Mouse (Mus musculus): ENCODE data around the gene Icam5.
"Not testable (repeated sequence)": the region's sequence is repeated elsewhere in the genome, so short reads cannot be mapped to it uniquely, and the experiment has no call there.

Icam5 gene

GRCm38 (mm10) chr9:21031896-21032351, at the start of gene Icam5:
TSS of gene Icam5 (plus strand) at chr9:21032073.
- DNase-seq (ENCODE audit: low spot score in 2 of 2), result peak; percentile 65 to 66

GRCm38 (mm10) chr9:20982171-20982570, 49.7 kb upstream of the Icam5 start:
- no peak for DNase-seq (ENCODE audit: low spot score in 2 of 2)

- no peak for DNase-seq (ENCODE audit: low spot score in 2 of 2)
Observed at GRCm38 (mm10) chr9:20983169-20983568, 48.7 kb upstream of the Icam5 start.

DNA sequence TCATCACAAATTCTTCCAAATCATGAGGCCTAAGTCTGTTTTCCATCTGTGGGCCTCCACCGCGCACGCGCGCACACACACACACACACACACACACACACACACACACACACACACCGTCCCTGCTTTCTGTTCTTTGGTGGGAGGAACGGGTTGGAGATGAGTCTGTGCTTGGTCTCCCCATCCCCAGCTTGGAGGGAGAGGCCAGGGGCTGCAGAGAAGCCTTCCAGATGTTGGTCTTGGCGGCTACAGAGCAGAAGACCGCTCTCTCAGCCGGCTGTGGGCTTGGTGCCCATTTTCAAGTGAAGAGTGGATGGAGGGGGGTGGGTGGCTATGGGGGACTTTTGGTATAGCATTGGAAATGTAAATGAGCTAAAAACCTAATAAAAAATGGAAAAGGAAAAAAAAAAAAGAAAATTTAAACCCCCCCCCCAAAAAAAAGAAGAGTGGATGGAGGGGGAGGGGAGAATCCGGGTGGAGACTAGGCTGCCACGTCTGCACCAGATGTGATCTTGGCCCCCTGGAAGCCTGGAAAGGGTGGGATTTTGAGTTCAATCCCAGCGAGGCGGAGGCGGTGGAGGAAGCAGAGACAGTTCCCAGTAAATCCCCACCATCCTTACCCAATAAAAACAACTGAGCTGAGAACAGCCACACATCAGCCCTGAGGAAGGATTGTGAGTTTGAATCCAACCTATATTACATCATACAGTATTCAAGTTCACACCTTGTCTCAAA, 44.8 kb upstream of the Icam5 start:
- DNase-seq (ENCODE audit: low spot score in 2 of 2), result no peak

- DNase-seq (ENCODE audit: low spot score in 2 of 2), result no peak
Observed at GRCm38 (mm10) chr9:20987953-20988352, 43.9 kb upstream of the Icam5 start.

DNA sequence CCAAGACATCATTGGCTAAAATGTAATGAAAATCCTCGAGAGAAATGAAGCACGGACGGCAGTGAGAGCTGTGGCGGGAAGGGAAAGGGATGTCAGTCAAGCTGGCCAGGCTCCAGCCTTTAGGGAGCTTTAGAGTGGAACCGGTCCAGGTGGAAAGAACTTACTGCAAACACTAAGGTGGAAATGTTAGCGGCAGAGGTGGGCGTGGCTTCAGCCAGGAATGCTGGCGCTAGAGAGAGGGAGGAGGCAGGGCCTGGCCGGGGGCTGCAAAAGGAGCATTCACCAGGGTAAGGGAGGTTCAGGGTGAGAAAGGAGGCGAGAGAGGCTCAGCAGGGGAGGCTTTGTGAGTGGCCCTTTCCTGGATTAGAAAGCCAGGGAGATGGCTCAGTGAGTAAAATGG, 41.0 kb upstream of the Icam5 start:
- no peak for DNase-seq (ENCODE audit: low spot score in 2 of 2)

GRCm38 (mm10) chr9:20991587-20991986, 40.3 kb upstream of the Icam5 start:
- no peak for DNase-seq (ENCODE audit: low spot score in 2 of 2)

- no peak for DNase-seq (ENCODE audit: low spot score in 2 of 2)
Observed at GRCm38 (mm10) chr9:20993165-20993898, 38.5 kb upstream of the Icam5 start.

DNA sequence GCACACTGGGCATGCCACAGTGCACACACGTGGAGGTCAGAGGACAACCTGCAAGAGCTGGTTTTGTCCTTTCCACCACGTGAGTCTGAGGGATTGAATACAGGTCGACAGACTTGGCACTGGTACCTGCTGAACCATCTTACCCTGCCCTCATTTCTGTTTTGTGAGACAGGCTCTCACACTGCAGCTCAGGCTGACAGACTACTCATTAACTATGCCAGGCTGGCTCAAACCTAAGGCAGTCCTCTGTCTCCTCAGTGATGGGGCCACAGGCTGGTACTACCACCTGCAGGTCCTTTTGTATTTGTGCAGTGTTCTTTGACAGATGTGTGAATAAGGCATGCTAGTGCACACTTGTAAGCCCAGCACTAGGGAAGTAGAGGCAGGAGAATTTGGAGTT, 36.8 kb upstream of the Icam5 start:
- DNase-seq (ENCODE audit: low spot score in 2 of 2), result no peak

GRCm38 (mm10) chr9:20997065-20997464, 34.8 kb upstream of the Icam5 start:
- no peak for DNase-seq (ENCODE audit: low spot score in 2 of 2)

DNA sequence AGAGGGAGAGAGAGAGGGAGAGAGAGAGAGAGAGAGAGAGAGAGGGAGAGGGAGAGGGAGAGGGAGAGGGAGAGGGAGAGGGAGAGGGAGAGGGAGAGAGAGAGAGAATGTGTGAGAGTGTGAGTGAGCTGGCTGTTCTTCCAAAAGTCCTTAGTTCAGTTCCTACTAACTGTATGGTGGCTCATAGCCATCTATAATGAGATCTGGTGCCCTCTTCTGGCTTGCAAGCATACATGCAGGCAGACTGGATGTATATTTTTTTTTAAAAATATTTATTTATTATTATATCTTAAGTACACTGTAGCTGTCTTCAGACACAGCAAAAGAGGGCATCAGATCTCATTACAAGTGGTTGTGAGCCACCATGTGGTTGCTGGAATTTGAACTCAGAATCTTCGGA, 33.5 kb upstream of the Icam5 start:
- peak in 1 of 2 experiments; percentile 25 for DNase-seq (ENCODE audit: low spot score in 2 of 2)

- no peak for DNase-seq (ENCODE audit: low spot score in 2 of 2)
Observed at GRCm38 (mm10) chr9:21000811-21001210, 31.1 kb upstream of the Icam5 start.

DNA sequence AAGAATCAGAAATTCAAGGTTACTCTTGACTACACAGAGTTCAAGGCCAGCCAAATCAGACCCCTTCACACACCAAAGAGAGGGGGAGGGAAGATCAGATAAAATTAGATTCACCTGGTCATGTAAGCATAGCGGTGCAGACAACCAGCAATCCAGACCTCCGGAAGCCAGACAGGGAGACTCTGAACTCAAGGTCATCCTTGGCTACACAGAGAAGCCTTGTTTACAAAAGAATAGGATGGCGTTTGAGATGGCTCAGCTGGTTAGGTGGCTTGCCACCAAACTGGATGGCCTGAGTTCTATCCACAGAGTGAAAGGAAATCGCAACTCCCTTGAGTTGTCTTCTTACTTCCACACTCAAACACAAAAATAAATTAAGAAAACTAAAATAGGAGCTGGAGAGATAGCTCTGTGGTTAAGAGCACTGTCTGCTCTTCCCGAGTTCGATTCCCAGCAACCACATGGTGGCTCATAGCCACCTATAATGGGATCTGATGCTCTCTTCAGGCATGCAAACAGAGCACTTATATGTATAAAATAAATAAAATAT, 30.1 kb upstream of the Icam5 start:
- no peak for DNase-seq (ENCODE audit: low spot score in 2 of 2)

- no peak for DNase-seq (ENCODE audit: low spot score in 2 of 2)
Observed at GRCm38 (mm10) chr9:21002270-21002626, 29.6 kb upstream of the Icam5 start.

DNA sequence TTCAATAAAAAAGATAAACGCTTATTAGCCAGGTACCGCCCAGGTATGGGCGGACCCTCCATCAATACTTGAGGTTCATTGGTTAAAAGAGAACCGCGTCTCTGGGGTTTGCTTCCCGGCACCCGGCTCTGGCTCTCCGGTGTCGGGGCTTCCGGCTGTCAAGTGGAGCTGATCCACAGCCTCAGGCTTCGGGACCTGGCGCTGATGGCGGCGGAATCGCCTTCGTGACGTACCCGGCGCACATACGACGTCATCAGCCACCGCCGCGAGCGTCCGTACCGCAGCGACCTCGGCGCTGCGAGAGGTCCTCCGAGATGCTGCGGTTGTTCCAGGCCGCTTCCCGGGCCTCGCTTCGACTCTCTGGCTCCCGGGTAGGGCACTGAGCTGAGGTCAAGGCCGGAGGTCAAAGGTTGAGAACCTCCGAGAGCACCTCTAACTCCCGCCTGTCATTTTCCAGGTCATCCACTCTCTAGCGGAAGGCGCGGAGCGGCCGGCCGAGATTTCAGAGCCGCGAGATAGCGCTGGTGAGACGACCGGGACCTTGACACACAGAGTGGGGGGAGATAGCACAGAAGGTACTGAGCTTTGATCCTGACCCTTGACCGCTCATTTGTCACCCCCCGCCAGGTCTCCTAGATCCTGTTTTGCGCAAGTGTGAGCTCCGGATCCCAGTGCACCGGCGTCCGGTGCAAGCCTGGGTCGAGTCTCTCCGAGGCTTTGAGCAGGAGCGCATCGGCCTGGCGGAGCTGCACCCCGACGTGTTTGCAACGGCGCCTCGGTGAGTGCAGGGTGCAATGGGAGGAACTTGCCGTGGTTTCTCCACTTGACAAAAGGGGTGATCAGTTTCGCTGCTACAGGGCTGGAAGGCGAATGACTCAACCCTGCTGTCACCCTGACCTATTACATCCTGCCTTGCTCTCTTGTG, 29.0 kb upstream of the Icam5 start, which contains the start of gene Mrpl4:
Gene Mrpl4, plus strand, starts transcription at position 112 of the 925 bp plus-strand sequence.
- peak; percentile 89 to 94 for DNase-seq (ENCODE audit: low spot score in 2 of 2)

- no peak for DNase-seq (ENCODE audit: low spot score in 2 of 2)
Observed at GRCm38 (mm10) chr9:21007313-21007952, 24.4 kb upstream of the Icam5 start.

- no peak for DNase-seq (ENCODE audit: low spot score in 2 of 2)
Observed at GRCm38 (mm10) chr9:21008007-21008406, 23.9 kb upstream of the Icam5 start.

- DNase-seq (ENCODE audit: low spot score in 2 of 2), result no peak
Observed at GRCm38 (mm10) chr9:21010362-21010761, 21.5 kb upstream of the Icam5 start.

GRCm38 (mm10) chr9:21010939-21011541, 20.8 kb upstream of the Icam5 start:
- DNase-seq (ENCODE audit: low spot score in 2 of 2), result not testable (repeated sequence)

DNA sequence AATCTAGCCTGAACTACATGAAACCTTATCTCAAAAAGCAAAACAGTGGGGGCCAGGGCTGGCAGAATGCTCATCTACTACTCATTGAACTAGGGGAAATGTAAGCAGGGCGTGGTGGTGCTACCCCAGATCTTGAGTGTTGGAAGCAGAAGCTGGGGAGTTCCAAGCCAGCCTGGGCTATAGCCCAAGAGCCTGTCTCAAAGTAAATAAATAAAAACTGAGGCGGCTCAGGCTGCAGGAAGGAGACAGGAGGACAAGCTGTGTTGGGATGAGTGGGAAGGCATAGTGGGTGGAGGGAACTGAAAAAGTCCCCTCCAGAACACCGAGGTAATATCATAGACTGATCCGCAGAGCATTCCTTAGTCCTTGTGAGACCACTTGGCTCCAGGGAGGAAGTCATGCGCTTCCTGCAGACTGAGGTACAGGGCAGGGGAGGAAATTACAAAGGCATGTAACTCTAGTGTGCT, 20.0 kb upstream of the Icam5 start:
- peak in 1 of 2 experiments; percentile 26 for DNase-seq (ENCODE audit: low spot score in 2 of 2)

GRCm38 (mm10) chr9:21012368-21012767, 19.5 kb upstream of the Icam5 start:
- DNase-seq (ENCODE audit: low spot score in 2 of 2), result no peak
